Mouse (Mus musculus) layer of hippocampus, adult 11-12 months (tissue): Measurements from ENCODE around the gene Cdca7.

Source experiments
- DNase-seq: peaks from one replicate; pipeline ENCODE4 v3.0.0; 2022; ENCODE audit warnings: low spot score

The Cdca7 gene

DNA sequence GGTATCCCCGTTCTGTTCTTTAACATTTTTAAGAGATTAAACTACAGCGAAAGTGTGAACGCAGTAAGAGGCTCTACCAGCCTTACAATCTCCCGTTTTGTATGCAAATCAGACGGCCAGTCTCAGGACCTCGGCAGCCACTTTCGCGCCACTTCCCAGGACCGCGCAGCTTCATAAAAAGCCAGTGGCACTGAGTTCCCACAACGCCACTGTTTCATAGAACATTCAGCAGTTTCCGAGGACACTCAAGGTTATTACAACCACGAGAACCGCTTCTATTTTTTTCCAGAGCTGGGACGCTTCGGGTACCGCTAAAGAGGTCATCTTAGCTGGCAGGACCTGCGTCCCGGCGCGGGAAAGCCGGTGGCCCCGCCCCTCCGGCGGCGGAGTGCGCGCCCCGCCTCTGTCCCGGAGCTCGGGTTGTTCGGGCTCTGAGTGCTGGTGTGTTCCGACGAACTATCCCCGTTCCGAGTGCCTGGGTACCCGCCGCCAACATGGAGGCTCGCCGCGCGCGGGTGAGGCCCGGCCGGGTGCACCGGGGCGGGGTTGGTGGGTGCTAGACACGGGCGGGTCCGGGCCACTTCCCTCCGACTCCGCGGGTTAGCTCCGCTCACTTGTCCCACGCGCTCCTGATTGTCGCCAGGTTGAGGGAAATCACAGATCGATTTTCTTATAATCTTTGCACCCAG is at the start of gene Cdca7:
Gene Cdca7, plus strand, starts transcription at position 363 of the 689 bp plus-strand sequence.
- DNase-seq: peak; percentile 52

DNA sequence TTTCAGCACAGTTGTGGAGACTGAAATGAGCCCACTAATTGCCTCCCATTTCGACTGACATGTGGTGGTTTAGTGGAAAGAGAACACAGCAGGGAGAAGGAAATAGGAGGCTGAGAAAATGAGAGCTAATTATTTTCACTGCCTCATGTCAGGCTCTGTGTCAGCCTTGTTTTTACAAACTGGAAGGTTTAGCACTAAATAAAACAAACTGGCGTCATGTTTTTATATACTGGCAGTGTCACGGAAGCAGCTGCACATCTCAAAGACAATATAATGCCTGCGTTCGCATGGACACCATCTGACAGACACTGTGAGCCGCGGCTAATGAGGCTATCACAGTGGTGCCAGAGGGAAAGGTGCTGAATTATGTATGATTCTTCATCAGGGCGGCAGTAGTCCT is 49.2 kb upstream of the Cdca7 start:
- peak; percentile 23 for DNase-seq

DNA sequence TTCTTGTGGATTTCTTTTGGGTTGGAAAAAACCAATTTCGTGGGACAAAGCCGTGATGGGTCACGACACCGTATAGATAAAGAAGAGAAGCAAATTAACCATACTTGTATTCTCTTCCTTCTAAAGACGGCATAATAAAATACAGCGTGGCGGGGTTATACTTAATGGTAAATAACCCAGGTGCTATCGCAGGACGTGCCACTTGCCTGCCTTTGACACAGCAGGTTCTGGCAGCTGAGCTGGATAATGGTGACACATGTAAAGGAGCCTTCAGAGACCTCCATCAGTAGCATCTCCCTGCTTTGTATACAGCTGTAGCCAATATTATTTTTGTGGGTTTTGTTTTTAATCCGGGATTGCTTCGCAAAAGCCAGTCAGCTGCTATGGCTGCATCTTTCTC is 48.7 kb upstream of the Cdca7 start:
- no peak for DNase-seq

DNA sequence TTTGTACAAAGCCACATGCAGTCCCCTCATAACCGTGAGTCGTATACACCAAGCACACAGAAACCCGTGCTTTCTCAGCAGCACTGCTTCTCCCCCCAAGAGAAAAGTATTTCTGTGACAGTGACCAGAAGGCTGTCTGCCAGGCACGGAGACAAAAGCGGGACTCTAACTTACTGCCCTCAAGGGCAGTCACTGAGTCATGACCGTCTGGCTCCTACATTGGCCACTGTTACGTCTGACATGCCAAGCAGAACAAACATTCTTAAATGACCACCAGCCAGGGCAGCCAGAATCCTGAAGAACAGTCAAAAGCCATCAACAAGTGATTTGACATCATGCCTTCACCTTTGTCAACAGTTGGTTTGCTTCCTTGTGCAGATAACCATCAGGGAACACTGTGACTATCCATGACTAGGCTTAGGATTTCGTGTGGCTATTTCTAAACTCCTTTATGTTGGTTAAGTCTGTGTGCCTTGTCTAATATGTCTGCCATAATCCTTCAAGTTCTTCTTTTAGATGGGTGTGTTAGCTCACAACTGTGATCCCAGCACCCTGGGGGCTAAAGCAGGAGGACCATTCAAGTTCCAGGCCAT is 36.9 kb upstream of the Cdca7 start:
- DNase-seq: no peak

DNA sequence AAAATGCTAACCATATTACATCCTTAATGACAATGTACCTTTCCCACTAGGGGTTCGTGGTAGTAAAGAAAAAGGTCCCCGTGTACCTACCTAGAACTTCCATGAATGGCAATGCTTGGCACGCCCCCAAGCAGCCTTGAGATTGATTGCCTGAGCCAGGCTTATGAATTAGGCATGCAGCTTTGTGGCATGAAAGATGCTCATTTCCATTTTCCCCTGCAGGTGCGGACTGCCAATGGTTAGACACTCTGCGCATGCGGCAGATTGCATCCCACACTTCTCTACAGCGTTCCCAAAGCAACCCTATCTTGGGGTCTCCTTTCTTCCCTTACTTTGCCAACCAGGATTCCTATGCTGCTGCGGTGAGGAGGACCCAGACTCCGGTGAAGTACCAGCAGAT is 34.9 kb upstream of the Cdca7 start:
- no peak for DNase-seq

DNA sequence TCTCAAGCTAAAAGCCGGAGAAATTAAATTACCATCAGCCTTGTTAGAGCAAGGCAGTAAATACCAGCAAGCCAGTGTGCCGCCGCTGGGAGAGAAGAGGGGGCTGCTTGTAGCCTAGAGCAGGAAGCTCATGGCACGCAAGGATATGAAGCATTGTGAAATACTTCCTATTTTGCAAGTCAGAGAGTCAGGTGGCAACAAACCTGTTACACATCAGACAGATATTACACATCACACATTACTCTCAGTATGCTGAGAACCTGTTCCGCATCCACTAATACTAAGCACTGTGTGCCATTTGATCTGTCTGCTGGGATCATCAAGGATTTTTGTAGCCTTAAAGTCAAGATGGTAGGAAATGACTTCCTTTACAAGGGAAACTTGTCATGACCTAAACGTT is 33.1 kb upstream of the Cdca7 start:
- no peak for DNase-seq

DNA sequence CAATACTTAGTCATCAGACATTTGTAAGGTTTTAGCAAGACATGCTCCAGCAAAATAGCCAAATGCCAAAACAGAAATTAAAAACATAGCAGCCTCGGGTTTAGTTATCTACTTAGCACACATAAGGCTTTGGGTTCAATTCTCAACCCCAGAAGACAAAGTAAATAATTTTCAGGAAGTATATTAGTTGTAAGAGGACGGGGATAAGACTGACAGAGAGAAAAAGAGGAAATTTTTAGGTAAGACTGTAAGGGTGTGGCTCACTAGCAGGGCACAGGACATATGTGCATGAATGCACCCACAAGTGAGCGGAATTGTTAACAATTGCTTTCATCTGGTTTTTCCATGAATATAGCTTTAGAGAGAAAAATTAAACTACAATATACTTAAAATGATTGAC is 32.0 kb upstream of the Cdca7 start:
- DNase-seq: no peak

DNA sequence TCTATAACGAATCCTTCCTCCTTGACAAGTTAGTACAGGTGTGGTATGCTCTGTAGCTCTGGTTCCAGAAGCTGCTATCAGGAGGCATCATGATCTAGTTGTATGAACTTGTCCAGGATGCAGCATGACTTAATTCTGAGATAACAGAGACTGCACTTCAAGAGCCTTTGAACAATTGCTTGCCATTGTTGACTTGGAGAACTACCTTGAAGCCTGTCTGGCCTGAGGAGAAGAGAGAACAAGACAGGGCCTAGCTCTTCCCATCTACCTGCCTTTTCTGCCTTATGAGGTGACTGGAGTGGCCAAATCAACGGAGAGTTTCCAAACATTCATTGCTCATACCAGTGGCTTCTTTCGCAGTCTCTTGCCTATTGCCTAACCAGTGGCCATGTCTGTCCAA is 29.9 kb upstream of the Cdca7 start:
- DNase-seq: no peak

DNA sequence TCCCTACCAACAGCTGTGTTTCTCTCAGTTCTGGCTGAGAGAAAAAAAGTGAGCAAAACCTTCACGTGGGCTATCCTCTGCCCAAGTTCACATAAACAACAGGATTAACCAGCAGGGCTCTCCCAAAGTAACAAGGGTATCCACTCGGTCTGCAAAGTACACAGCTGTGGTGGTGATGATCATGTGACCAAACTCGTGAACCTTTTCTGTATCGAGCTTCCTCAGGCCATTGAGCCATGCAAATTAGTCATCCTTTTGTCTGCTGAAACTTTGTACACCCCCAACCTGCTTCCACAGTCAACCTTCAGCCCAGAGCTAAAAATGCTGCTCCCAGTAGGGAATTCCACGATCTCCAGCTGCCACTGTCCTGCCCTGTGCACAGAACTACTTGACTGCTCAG is 29.3 kb upstream of the Cdca7 start:
- DNase-seq: no peak

DNA sequence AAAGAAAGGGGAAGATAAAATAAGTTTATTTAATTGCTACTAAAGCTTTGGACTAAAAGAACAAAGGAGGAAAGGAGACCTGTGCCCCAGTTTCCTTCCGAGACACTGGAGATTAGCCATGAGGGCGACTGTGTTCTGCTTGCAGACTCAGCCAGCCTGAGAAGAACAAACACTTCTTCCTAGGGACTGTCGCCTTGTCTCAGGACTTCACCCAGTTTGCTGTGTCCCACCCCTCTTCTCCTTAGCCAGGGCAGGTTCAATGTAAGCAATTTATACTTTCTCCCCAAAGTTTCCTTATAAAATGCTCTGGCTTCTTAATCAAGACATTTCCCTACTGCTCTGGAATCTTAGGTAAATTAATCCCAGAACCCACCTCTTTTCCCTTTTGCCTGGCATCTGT is 22.4 kb upstream of the Cdca7 start:
- no peak for DNase-seq

DNA sequence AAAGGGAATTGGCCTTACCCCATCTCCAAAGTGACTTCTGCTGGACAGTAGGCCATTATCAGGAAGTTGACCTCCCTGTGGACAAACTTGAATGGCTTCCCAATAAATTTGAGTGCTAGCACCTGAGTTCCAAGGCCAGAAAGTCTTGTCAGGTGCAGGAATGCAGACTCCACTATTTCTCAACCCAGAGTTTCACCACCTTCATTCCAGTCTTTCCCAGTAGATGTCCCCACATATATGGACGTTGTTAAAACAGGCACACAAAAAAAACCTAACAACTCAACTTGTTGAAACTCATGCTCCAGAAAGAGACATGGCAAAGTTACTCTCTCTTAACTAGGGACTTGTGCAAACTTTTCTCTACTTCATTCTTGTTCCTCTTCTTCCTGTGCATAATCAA is 19.8 kb upstream of the Cdca7 start:
- no peak for DNase-seq

DNA sequence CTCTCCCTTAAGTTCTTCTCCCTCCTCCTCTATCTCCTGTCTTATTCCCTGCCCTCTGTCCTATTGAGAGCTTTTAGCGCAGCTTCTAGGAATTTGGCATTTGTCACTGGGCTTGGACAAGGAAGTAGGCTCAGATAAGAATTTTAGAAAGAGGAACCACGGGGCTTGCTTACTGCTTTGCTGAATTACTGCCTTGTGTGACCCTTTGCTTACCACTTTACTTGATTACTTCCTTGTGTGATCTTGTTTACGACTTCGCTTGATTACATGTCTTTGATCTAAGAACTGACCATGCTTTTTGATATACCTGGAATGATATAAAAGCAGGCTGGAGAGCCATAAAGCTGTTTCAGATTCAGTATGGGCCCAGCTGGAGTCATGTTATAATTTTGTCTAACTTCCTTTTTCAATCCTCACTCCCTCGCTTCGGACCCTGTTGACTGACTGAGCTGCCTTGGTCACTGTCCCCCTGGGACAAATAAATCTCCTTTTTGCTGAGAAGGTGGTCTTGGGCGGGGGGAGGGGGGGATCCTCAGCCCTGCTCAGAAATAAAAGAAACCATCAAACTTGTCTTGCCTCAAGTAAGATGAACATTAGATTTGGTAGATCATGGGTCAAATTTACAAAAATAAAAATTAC is 11.5 kb upstream of the Cdca7 start:
- DNase-seq: no peak

DNA sequence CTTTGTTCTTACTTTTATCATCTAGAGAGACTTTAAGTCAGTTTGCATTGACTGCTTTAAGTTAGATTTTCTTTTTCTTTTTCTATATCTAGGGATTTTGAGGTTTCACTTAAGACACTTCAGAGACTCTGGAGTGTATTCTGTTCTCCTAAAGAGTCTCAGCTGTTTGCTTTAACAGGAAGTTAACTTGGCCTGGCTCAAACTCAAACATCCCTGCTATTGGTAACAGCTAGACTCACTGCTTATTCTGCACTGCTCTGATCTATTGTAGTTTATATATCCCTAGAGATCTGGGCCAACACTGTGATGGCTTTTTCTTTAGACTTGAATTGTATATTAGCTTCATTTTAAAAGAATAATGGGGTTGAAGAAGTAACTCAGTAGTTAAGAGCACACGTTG is 8.4 kb upstream of the Cdca7 start:
- no peak for DNase-seq

DNA sequence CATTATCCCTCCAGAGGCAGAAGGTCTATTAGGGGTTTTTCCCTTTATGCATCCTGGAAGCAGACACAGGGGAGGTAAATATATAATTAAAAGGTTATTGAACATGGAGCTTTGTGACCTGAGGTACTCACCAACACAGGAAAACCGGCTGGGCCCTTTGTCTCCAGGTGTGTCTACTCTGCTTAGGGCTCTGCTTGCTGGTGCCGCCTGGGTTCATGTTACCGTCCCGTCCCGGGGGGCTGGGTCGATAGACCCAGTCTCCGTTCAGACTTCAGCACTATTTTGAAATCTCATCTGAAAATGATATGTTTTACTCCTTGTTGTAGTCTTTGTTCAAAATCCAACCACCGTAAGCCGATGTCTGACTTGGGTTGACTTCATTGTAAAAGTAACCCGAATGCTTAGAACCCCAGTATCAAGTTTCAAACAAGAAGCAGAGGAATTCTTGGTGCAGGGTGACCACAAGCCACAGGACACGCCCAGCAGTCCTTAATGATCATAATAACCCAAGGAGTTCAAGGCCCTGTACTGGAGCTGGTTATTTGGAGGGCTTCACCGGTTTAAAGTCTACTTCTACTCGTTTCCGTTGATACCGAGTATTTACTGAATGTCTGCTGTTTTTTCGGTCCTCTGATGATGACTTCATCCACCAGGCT is 4.4 kb upstream of the Cdca7 start:
- DNase-seq: no peak

DNA sequence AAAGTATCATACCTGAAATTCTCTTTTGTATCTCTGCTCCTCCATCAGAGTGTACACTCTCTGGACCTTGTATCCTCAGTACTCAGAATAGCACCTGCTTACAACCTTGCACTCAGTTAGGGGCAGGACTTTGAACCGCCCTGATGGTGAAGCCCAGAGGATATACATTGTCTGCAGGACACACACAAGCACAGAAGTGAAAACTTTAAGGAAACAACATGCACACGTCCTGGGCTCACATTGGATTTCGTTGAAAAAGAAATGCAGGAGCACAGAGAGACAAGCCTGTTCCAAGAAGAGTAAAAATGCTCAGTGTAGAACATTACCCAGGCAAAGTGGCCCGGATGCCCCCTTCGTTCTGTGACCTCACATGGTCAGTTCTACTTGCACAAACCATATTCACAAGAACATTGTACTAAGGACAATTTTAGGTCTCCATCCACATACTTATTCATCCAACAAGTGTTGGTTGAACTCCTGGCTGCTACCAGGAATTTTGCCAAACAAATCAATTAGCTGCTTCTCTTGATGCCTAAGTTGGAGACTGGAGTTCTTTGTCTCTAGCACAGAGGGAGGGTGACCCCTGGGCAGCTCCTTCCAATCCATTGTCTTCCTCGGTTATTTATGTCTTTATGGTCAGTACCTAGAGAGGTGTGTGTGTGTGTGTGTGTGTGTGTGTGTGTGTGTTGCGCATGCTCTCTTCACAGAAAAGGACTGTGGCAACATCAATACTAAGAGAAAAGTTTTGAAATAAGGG is 1.2 kb upstream of the Cdca7 start:
- DNase-seq: no peak

DNA sequence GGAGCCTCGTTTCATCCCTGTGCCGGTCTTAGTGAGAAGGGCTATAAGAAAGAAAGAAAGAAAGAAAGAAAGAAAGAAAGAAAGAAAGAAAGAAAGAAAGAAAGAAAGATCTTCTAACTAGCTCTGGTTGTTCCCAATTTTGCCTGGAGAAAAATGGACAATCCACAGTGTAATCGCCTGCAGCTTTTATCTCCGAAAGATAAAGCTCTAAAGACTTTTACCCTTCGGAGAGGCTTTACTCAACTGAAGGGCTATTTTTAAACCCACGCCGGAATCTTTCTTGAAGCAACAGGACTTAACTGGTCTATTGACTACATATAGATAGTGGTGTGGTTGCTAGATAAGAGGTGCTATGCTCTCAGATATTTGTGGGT is 549 bp upstream of the Cdca7 start:
- no peak for DNase-seq

DNA sequence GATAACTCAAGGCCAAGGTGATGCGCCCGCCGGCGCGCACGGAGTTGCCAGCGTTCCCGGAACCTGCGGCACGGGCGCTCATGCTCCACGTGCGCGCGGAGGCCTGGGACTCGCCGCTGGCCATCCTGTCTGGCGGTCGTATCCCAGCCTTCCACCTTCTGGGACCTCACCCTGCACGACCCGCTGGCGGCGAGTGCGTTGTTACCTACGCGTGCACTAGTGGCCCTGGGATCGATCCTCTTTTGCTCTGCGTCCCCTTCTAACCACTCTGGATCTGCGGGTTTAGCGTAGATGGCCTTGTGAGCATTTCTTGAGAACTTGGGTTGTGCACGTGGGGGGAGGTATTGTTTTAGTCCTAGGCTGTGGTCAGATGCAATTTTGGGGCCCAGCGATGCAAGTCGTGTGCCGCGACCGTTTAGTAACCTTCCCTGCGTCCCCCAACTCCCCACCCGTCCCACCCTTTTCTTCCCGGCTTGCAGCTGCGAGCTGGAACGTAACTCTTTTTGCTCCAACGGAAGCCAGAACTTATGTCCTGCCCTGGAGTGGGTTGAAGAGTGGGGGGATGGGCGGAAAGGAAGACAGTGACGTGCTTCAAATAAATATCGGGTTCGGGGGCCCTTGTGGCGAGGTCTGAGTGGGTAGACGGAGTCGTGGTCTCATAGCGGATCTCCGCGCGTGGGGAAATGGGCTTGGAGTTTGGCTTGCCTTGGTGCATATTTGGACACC is 690 bp downstream of the Cdca7 start:
- DNase-seq: no peak

DNA sequence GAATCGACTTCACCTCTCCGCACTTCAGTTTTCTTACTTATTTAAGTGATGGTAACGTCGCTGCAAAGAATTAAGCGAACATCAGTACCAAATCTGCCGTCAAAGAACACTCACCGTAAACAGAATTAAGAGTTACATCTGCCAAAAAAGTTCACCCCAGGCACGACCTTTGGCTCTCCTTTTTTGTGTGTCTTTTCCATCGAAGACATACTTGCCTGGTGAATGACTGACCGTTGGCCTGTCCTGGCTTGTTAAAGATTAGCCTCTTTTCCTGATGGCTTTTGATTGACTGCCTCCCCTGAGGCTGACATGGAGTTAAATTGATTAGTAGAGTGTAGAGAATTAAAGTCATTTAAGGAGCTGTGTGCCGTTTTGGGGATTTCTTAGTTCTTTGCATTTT is 1.3 kb downstream of the Cdca7 start:
- no peak for DNase-seq

DNA sequence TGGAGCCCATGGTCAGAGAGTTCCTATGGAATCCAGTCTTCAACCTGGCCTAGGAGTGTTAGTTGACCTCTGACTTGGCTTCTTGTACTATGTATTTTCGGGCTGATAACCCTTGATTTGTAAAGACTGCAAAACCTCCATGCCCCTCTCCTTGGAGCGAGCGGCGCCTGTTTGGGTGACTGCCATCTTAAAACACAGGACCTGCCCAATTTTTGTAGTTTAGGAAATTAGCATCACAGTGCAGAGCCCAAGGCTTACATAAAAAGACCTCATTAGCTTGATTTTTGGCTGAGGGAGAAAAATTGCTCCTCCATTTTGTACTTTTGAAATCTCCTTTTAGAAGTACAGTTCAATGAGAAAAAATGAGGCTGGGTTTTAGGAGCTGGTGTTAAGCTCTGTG is 2.2 kb downstream of the Cdca7 start:
- DNase-seq: no peak

DNA sequence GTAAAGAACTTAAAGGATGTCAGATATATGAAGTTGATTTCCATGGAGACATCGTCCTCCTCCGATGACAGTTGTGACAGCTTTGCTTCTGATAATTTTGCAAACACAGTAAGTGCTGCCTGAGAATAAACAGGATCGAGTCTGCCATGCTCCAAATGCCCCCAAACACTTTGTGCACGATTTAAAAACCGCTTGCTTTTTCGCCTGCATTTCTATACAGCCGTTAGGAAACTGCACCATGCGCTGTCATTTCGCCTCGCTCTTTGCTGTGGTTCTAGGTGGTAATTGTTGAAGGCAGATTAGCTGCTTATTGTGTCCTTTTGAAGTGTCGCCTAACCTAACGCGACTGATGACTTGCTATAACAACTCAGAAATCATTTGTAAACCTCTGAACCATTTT is 3.0 kb downstream of the Cdca7 start:
- DNase-seq: no peak

DNA sequence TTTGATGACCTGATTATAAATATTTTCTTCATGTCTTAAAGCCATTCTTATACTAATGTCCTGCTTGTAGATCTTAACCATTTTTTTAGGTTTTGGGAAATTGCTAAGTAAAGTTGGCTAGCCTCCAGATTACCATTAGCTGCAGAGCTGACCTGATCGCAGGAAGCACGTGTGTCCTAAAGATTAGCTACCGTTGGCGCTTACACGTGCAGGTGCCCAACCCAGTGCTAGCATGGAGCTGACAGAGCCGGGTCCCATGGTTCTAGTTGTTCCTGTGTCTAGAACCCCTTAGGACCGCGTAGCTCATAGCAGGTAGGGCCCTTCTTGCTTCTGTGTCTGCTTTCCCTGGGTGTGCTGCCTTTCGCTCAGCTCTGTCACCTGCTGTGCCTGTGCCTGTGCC is 3.9 kb downstream of the Cdca7 start:
- no peak for DNase-seq

DNA sequence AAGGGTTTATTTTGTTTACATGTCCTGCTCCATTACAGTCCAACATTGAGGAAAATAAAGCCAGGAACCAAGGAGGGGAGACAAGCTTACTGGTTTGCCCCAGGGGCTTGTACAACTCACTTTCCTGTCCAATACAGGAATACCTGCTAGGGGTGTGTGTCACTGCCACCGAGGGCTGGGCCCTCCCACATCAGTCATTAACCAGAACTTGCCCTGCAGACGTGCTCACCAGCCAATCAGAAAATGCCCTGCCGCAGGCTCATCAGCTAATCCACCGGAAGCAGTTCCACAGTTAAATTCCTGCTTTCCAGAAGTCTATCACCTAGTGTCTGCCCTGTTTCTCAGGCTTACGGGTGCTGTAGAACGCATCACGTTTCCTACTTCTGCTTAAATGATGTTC is 15.7 kb downstream of the Cdca7 start:
- DNase-seq: no peak
